Mouse (Mus musculus) T-helper 17 cell (primary cell): ENCODE measurements around the gene Tph1.
"Not testable (repeated sequence)": the region's sequence is repeated elsewhere in the genome, so short reads cannot be mapped to it uniquely, and the experiment has no call there.

ENCODE experiments used
- in situ Hi-C, 2 experiments: fragments of 300-600 bp; cut with MboI, MseI; formaldehyde crosslinking; loops; 1 replicate in 1 of 2; 2 replicates in 1 of 2; pipeline ENCODE4 v1.15.1; 2025; ENCODE audit warnings: high pct_unique_total_duplicates in 2 of 2

The Tph1 gene

GRCm38 (mm10) chr7:46672160-46672672 is at the start of gene Tph1:
TSS of gene Tph1 (minus strand) at chr7:46672537.
- in situ Hi-C loops: no loop called here

DNA sequence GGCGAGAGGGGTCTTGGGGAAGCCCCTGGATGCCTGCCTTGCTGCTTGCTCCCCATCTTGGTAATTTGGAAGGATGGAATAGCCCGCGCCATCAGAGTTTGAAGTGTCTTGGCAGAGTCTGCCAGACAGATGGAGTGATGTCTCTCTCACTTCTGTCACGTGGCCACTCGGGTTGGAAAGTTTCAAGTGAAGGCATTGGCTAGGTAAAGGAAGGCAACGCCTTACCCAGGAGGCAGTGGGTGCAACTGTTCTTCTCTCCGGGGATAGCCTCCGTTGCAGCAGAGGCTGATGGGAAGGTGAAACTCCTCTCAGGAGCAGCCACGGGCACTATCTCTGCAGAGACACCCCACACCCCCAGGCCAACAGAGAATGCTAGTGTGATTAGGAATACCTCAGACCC is 48.1 kb upstream of the Tph1 start:
- in situ Hi-C loops: no loop called here

DNA sequence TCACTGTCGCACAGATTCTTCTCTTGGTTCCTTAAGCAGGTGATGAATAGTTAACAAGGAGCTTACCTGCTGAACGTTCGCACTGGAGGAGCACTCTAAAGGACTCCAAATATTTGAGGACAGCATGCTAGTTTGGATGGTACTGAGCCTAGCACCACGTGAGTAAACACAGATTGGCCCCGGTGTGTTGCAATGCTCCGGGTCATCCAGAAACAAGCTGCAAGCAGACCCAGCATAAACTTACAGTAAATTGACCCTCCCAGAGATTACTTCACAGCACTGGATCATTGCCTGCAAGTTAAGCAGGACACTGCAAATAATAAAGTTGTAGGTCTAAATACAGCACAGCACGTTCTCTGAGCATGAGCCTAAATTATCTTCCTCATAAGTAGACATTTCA is 47.2 kb upstream of the Tph1 start:
- in situ Hi-C loops: loop anchor here (10.0 kb wide), 2 partner anchors 685 to 695 kb away; partner anchors contain the start of genes Abcc6 (in 1 of the 2) and Nomo1 (in 1 of the 2)

- in situ Hi-C loops: loop anchor here (10.0 kb wide), 2 partner anchors 684 to 694 kb away; partner anchors contain the start of genes Abcc6 (in 1 of the 2) and Nomo1 (in 1 of the 2)
Observed at GRCm38 (mm10) chr7:46718591-46719270, 46.4 kb upstream of the Tph1 start.

- in situ Hi-C loops: loop anchor here (10.0 kb wide), 2 partner anchors 682 to 692 kb away; partner anchors contain the start of genes Abcc6 (in 1 of the 2) and Nomo1 (in 1 of the 2)
Observed at GRCm38 (mm10) chr7:46716897-46717296, 44.6 kb upstream of the Tph1 start.

GRCm38 (mm10) chr7:46715600-46715999 is 43.3 kb upstream of the Tph1 start, which contains the start of gene Saa3:
TSS of gene Saa3 (minus strand) at chr7:46715700.
- in situ Hi-C loops: loop anchor here (10.0 kb wide), 2 partner anchors 681 to 691 kb away; partner anchors contain the start of genes Abcc6 (in 1 of the 2) and Nomo1 (in 1 of the 2)

DNA sequence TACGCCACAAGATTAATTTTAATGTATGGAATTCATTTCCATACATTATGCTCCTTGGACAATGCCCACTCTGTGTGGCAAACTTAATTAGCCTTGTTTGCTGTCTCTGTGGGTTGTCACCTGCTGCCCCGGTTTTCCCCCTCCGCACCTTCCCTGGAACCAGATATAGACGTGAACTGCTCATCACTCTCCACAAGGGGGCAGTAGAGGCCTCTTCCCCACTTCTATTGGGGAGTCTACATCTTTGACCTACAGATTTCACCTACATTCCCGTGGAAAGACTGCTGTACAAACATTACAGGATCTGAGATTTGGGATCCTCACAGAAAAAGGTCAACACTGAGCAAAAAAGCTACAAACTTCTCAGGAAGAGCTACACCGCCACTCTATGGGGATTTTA is 42.2 kb upstream of the Tph1 start:
- in situ Hi-C loops: loop anchor here (10.0 kb wide), 2 partner anchors 680 to 690 kb away; partner anchors contain the start of genes Abcc6 (in 1 of the 2) and Nomo1 (in 1 of the 2)

DNA sequence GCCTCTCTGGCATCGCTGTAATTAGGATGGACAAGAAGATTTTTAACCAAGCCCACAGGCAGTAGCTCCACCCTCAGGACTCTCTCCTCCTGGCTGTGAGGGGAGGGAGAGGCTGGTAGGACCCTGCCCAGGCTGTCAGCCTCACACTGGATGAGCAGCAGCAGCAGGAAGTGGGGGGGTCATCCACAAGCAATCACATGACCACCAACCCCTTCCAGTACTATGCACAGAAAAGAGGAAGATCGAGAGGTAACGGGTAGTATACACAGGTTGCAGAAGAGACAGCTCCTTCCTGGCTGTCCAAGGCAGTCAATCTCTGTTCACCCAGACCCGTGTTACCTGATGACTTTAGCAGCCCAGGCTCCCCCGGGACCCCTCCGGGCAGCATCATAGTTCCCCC is 39.9 kb upstream of the Tph1 start:
- in situ Hi-C loops: loop anchor here (10.0 kb wide), 2 partner anchors 677 to 687 kb away; partner anchors contain the start of genes Abcc6 (in 1 of the 2) and Nomo1 (in 1 of the 2)

- in situ Hi-C loops: loop anchor here (10.0 kb wide), 2 partner anchors 676 to 686 kb away; partner anchors contain the start of genes Abcc6 (in 1 of the 2) and Nomo1 (in 1 of the 2)
Observed at GRCm38 (mm10) chr7:46710390-46710844, 38.1 kb upstream of the Tph1 start, which contains the start of gene Saal1. TSS of gene Saal1 (minus strand) at chr7:46710680.

GRCm38 (mm10) chr7:46700521-46701025 is 28.2 kb upstream of the Tph1 start:
- in situ Hi-C loops: no loop called here

- in situ Hi-C loops: no loop called here
Observed at GRCm38 (mm10) chr7:46696754-46697153, 24.4 kb upstream of the Tph1 start.

- in situ Hi-C loops: no loop called here
Observed at GRCm38 (mm10) chr7:46686827-46687226, 14.5 kb upstream of the Tph1 start.

- in situ Hi-C loops: no loop called here
Observed at GRCm38 (mm10) chr7:46680732-46681131, 8.4 kb upstream of the Tph1 start.

GRCm38 (mm10) chr7:46679044-46679443 is 6.7 kb upstream of the Tph1 start:
- in situ Hi-C loops: not testable (repeated sequence)

- in situ Hi-C loops: no loop called here
Observed at GRCm38 (mm10) chr7:46678417-46678816, 6.1 kb upstream of the Tph1 start.

GRCm38 (mm10) chr7:46676808-46677360 is 4.5 kb upstream of the Tph1 start:
- in situ Hi-C loops: no loop called here

- in situ Hi-C loops: no loop called here
Observed at GRCm38 (mm10) chr7:46675886-46676285, 3.5 kb upstream of the Tph1 start.

DNA sequence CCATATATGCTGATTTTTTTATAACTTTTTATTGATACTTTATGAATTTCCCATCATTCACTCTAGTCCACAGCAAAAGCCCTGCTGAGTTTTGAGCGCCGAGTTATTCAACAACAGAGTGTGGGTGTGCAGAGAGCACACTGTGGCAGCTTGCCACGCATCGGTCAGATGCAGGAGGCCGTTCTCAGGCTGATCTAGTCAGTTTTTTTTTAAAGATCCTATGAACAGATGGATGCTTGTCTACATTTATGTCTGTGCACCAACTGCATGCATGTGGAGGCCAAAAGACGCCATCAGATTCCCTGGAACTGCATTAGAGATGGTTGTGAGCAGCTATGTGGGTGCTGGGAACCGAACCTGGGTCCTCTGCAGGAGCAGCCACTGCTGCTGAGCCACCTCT is 2.7 kb upstream of the Tph1 start:
- in situ Hi-C loops: no loop called here

DNA sequence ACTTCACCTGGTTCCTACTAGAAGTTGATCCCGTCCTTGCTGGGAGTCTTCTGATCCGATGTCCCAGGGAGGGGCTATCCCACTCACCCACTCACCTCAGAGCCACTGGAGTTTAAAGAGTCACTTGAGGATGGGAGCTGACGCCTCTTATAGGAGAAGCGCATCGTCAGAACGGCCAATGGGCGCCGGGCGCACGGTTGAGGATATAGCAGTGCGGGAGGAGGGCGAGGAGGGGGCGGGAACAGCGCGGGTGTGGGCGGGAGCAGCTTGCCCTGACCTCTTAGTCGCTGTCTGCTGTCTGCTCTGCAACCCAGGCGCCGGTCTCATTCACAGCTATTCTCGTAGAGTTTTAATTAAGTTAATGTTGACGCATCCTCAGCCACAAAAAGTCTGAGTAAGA is 5.1 kb downstream of the Tph1 start:
- in situ Hi-C loops: no loop called here

DNA sequence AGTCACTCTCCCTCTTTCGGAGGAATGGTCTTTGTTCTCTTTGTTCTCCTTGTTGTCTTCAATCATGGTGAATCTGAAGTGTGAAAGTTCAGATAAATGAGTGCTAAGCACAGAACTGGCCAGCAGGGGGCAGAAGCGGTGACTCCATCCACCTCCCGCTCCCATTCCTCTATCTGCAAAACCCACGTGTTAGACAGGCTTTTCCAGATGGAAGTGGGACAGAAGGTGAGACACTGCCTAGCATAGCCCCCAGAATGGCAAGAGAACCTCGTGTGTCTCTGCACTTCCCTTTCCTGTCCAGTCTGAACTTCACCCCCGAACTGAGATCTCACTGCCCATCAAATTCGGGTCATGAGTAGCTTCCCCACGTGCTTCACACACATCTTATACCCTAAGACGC is 7.1 kb downstream of the Tph1 start:
- in situ Hi-C loops: no loop called here

- in situ Hi-C loops: no loop called here
Observed at GRCm38 (mm10) chr7:46661591-46662090, 10.7 kb downstream of the Tph1 start.

GRCm38 (mm10) chr7:46652279-46652678 is 20.1 kb downstream of the Tph1 start:
- in situ Hi-C loops: no loop called here
